Mouse (Mus musculus): ENCODE measurements at regions not wholly inside any gene's neighbourhood (a gene's known extent, or its start where the extent isn't known, plus 50 kb on each side); places are given as distances from the start of the nearest gene placed in this dataset.
A peak's percentile ranks its signal among the peaks of the same experiment; 100 is the strongest.

DNA sequence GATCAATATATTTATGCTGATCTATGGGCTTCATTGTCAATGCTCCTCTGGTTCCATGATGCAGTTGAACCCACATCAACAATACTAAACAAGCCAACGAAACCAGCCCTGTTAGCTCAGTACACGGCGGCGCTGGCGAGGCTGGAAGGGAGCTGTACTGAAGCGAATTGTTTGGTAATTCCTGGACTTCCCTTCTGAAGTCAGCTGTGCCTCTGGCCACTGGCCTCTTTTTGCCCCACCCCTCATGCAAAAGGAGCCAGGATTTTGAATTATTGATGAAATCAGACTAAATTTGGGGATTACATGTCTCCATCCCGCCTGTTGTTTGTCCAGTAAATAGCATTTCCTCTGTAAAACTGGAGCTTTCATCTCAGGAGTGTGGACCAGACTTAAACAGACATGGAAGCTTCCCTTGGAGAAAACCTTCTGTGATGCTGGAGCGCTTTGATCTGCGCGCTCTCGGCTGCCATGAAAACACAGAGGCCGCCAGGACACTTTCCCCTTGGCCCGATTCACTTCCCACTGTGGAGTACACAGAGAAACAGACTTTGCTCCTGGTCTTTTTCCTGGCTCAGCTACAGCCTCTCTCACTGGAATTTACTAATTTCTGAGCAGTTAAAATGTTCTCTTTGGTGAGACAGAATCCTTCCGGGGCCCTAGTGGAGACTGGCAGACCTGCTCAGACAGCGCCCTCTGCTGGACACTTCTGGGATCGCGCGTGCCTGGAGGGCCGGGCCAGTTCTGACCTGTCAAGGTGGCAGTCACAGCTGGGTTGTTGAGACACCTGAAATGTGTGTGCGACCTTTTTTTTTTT is 412.9 kb upstream of the Gm6657 start:
- DNase-seq (ENCODE audit: low spot score) = peak; percentile 91

DNA sequence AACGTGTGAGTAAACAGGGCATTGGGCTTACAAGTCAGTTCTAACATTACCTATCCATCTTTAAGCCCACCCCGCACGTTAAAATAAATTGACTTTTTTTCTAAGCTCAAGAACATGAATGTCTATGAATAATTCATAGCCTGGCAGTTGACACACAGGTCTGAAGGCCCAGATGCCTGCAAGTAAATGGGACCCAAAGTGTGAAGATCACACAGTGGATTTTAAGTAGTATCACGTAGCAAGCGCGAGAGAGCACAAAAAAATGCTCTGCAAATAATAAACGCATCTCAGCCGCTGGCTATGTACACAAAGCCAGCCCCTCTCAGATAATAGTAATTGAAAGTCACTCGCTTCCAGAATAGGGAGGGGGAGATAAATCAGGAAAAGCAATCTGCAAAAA is 410.1 kb upstream of the Gm6657 start:
- no peak for DNase-seq (ENCODE audit: low spot score)

DNA sequence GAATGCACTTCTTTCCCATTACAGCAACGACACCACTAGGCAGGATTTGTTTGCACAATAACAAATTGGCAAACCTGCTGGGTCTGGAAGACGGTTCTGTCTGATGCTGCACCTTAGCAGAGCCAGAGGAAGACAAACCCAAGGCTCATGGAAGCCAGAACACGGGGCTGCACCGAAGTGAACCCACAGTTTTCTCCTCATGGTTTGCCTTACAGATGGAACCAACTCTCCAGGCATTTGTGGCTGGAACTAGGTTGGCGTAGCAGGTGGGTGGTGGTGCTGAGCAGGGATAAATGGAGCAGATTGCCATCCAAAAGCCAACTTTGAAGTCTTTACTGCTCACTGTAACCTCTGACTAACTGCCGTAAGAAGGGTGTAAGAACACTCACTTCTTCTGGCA is 408.4 kb upstream of the Gm6657 start:
- DNase-seq (ENCODE audit: low spot score) = no peak

DNA sequence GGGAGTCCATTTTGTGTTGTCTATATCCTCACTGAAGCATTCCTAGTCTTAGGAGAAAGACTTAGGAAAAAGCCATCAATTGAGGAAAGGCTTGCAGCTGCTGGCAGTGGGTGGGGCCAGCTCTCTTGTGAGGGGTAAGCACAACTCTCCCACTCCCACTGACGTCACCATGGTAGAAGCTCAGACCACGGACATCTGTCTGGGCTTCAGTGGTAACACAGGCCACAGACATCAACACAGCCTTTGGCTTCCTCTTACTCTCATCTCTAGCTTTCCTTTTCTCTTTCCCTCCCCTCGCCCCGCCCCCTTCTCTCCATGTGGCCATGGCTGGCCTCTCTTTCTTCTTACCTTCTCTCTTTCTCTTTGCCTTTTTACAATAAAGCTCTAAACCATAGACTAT is 407.4 kb upstream of the Gm6657 start:
- DNase-seq (ENCODE audit: low spot score) = no peak

DNA sequence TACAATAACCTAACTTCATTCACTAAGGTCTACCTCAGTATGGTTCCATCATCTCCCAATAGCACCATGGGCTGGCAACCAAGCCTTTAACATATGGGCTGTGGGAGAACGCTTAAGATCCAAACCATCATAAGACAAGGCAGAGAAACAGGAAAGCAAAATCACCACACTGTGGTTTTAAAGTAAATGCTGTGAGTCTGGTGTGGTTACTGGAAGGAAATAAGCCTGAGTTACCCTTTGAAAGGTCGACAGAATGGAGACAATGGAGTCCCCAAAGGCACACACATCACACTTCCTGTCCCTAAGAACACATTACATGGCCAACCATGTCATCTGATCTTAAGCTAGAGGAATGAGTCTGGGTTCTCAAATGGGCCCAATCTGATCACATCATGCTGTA is 405.8 kb upstream of the Gm6657 start:
- no peak for DNase-seq (ENCODE audit: low spot score)

DNA sequence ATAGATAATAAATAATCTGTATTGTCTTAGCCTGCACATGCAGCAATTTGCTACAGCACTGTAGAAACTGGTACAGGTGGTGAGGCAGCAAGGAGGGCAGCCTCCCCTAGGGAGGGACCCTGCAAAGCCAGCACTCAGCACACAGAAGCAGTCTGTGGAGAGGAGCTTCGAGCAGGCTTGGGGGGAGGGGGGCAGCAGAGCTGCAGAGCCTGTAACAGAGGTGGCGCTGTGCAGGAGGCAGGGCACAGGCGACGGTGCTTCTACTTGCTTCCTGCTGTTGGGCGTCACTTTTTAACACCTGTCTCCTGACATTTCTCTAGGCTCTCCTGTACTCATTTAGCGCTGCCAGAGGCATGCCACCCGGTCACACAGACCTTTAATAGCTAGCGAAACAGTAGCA is 404.6 kb upstream of the Gm6657 start:
- DNase-seq (ENCODE audit: low spot score) = no peak

DNA sequence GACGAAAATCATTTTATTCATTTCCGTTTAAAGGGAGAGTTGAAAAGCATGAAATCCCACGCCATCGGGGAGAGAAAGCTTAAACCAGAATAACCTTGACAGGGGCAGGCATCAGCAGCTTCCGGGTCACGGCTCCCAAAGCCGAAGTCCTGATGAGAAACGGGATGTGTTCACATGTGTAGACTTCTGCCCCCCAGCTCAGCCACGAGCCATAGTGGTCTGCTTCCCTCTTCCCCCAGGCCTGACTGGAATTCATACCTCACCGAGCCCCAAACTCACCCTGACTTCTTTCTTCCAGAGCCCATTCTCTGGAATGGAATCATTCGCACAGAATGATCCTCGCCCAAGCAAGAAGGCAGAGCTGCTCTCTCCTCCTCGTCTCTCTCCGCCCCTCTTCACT is 404.2 kb upstream of the Gm6657 start:
- no peak for DNase-seq (ENCODE audit: low spot score)

DNA sequence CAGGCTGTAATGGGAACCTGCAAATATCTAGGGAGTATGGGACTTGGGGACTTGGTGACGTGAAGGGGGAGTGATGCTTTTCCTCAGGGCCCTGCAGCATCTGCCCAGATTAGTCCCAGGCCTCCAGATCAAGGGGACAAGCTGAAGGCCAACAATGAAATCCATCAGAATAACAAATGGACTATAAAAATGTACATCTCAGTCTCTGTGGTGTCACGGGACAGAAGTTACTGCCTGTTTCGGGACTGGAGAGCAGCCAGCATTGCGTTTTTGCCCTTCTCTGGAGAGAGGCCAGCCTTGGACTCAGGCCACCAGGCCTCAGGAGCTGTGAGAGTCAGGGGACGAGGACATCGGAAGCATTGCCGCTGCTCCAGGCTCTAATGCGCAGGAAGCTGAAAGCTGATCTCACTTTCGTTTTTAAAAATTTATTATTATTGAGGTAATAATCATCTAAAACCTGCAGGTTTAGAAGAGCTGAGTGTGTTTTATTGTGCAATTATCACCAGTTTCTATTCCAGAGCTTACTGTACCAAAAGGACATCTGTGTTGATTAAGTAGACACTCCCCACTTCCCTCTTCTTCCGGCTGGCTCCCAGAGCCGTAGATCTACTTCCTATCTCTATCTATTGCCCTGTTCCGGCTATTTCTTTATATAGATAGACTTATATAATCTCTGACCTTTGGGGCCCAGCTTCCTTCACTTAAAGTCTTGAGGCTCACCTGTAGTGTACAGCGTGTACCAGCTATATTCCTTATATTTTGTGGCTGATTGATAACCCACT is 403.0 kb upstream of the Gm6657 start:
- DNase-seq (ENCODE audit: low spot score) = peak; percentile 58

DNA sequence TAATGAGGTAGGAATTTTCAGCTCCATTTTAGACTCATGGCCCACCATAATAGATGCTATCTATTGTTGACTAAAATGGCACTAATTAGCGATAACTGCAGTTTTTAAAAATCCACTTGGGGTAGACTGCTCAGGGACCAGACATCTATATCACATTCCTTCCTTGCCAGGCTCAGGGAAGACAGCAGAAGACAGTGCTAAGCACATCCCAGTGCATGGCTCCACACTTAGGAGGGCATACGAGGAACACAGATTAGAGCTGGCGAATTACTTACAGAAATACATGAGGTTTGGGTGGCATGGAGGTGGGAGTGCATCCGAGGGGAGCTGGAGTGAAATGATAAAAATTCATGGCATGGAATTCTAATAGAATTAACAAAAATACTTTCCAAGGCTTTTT is 395.5 kb upstream of the Gm6657 start:
- DNase-seq (ENCODE audit: low spot score) = no peak

DNA sequence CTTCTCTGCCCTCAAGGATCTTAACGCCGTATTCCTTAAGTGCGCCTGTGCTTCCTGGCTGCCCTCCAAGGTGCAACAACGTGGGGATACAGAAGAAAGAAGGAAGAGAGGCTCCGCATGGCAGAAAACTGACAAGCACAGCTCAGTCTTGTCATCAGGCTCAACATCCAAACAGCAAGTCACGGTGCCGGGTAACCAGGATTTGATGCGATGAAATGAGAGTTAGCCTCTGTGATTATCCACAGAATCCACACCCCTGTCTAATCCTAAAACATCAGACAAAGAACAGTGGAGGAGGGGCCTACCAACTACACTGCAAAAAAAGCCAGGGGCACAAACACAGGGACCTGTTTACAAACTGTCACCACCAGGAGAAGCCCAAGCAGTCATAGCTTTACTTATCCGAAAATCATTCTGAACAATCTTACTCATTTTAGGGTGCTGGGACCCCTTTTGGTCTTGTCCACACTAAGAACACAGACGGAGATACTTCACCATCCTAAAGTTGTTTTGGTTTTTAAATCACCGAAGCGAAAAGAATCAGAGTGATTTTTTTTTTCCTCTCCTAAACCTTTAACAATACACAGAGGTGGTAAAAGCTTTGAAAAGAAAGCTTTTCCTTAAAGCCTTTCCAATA is 394.8 kb upstream of the Gm6657 start:
- DNase-seq (ENCODE audit: low spot score) = no peak

DNA sequence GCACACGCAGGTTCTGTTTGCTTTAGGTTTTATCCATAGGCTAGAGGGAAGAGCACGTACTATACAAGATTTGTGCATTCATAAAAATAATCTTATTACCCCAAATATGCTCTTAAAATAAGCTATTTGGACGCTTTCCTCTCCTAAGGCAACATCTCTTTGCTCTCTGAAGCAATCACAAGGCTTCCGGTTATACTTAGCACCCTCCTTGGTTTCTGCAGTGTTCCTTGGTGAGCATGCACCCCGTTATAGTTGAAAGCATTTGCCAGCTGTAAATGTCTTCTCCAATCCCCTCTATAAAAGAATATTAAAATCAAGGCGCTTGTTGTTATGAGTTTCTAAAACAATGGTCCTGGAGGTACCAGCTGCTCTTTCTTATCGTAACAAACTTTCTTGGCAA is 386.4 kb upstream of the Gm6657 start:
- DNase-seq (ENCODE audit: low spot score) = no peak

DNA sequence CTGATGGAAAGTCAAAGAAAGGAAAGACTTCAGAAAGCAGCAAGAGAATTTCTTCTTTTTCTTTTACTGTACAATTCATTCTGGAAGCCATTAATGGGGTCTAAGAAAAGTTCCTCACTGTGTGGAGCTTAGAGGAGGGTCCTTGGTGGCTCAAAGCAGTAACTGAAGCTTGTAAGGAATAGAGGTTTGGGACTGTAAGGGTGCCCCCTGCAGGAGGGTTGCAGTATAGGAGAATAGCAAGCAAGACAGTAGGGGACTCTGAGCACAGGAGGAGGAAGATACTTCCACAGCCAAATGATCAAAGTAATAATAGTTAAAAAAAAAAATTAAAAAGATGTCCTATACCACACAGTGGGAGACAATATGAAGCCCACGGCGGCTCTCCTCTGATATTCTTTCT is 382.8 kb upstream of the Gm6657 start:
- peak; percentile 24 for DNase-seq (ENCODE audit: low spot score)

DNA sequence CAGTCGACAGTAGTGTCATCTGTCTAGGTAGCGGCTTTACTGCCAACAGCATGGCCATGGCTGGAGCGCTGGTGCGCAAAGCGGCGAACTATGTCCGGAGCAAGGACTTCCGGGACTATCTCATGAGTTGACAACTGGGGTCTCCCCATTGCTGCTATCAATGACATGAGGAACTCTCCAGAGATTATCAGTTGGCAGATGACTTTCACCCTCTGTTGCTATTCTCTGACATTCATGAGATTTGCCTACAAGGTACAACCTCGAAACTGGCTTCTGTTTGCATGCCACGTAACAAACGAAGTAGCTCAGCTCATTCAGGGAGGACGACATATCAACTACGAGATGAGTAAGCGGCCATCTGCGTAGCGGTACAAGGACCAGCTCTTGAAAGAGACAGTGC is 374.6 kb upstream of the Gm6657 start:
- DNase-seq (ENCODE audit: low spot score) = no peak

DNA sequence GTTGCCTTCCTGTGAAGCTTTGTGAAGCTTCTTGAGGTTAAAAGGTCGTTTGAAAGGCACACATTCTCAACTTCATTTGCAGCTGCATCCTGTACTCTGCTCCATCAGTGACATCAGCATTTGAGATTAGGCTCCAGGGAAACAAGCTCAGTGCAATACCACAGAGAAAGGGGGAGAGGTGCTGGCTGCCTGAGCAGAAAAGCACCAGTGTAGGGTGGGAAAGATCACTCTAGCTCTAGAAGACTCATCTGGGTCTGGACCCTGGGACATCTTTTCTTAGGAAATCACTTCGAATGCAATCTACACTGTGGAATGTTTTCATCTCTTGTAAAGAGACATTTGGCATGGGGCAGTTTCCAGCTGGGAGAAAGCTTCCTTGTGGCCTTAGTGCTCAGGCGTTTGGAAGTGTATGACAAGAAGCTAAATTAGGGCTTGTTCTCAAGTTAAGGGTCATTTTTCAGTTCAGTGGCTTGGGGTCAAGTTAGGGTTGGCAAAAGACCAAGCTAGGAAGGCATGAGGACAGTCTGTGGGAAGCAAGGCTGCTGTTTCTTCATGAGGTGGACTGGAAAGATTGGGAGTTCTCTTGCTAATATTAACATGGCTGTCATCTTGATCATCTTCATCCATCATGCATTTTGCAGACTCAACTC is 370.5 kb upstream of the Gm6657 start:
- no peak for DNase-seq (ENCODE audit: low spot score)

DNA sequence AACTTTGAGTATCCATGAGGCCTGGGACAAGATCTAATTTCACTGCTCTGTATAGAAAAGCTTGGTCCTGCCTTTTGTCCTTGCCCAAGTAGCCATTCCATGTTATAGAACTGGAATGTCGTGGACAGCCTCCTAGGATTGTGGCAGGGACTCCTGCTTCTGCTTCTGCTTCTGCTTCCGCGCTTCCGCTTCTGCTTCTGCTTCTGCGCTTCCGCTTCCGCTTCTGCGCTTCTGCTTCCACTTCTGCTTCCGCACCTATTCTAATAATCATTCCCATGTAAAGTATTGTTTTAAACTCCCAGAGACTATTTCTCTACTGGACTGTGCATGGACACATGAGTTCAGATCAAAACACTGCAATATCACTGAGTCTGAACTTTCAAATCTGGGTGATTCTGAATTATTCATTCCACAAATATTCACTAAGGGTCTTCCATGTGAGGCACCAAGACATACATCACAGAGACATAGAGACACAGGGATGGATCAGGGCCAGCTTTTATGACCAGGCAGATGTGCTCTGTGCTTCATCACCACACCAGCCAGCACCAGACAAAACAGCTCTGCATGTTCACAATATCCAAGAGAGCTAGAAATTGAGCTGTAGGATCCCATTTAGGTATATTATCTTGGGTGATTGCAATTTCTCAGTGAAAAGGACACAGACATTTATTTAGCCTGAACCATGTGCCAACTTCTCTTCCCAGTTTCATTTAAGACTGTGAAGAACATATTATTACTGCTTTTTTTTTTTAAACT is 360.5 kb upstream of the Gm6657 start:
- DNase-seq (ENCODE audit: low spot score) = no peak

DNA sequence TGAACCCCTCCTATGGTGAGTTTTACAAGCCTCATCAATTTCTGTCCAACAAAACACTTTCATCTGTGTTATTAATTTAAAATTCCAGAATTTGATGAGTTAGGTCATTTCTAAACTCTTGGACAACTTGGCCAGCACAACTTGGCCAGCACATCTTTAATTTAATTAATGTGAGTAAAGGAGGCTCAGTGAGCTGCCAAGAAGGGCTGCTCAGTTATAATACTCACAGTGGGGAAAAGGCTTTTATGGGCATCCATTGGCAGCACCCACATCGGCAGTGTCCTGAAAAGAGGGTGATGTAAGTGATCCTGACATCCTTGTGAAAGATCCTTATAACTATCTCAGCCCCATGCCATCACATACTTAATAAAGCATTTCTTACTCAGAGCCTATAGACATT is 359.2 kb upstream of the Gm6657 start:
- DNase-seq (ENCODE audit: low spot score) = no peak

DNA sequence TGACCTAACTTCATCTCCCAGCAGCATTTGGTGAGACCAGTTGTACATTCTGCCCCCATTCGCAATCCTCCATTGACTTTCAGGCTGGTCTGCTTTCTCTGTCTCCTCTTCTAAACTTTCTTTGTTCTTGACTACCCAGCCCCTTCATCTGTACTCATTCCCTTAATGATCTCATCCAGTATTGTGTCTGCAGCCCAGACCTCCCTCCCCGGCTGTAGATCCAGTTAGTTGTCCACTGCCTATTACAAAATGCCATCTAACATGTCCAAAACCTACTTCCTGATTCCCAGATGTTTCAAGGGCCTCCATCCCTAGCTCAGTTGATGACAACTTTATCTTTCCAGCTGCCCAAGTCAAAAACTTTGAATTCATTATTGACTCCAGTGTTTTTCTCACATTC is 357.8 kb upstream of the Gm6657 start:
- DNase-seq (ENCODE audit: low spot score) = no peak

DNA sequence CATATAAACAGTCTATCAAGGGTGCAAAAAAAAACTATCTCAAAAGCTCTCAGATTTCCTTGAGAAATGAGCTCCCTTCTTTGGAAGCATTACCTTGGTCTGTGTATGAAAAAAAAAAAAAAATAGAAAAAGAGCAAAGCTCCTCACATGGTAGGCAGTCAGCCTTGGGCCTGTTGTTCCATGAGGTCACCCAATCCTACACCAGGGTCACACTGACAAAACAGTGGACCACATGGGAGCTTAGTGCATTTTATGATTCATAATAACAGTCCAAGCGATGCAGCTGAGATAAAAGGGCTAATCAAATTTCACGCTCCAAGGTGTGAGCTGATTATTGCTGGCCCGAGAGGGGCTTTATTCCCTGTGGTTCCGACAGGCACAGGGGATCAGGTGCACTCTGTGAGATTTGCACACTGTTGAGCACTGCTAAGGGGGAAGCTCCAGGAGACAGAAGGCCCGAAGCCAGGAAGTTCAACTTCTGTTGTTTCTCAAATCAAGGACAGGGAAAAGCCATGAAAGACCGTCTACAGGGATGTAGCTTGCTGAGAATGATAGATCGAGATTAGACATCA is 352.1 kb upstream of the Gm6657 start:
- no peak for DNase-seq (ENCODE audit: low spot score)

DNA sequence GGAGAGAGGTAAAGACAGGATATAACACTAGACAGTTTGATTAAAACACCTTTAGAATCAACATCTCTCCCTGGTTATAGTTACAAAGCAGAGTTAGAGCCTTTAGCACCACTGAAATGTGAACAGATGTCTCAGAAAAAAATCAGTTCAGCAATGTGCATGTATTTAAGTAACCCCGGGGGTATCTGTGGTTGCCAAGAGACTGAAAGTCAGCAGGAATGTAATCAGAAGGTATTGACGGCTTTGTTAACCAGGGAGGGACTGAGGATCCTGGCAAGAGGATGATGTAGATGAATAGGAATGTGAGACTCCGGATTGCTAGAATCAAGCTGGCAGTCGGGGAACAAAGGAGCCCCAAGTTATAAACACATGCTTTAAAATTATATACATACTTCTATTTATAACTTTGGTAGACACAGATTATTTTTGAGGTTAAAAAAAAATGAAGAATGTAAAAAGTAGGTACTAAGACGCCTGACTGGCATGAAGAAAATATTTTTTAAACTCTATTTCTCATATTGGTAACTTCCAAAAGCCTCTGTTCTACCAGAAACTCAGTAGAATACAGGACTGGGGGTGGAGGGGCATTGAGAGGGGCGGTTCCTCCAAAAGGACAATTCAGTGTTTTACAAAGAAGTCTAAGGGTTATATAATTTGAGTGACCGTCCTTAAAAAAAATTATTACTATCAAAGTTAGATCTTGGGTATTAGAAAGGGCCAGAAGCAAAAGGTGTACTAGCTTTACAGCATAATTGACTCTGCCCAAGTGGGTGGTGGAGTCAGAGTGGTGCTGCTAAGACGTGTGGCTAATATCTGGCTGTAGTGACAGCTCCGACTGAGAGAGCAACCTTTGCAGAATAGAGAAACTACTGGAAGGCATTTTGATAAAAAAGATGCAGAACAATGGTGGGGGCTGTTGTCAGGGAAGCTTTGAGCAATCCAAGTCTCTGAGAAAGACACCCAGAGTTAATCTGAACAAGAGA is 341.2 kb upstream of the Gm6657 start:
- no peak for DNase-seq (ENCODE audit: low spot score)

Measured in urinary bladder, postnatal 14 days (tissue).